Mouse (Mus musculus): Measurements from ENCODE around the gene T2.
A peak's percentile ranks its signal among the peaks of the same experiment; 100 is the strongest.
"Not testable (repeated sequence)": the region's sequence is repeated elsewhere in the genome, so short reads cannot be mapped to it uniquely, and the experiment has no call there.

T2 gene

GRCm38 (mm10) chr17:8355692-8356091 lies at the start of gene T2:
Gene T2 (plus strand): TSS chr17:8355992.
- no peak for DNase-seq (ENCODE audit: low spot score)

- DNase-seq (ENCODE audit: low spot score): peak; percentile 93
Observed at GRCm38 (mm10) chr17:8310838-8311614, 44.8 kb upstream of the T2 start, which contains the start of gene Sft2d1. Gene Sft2d1 (plus strand): TSS chr17:8311102.

DNA sequence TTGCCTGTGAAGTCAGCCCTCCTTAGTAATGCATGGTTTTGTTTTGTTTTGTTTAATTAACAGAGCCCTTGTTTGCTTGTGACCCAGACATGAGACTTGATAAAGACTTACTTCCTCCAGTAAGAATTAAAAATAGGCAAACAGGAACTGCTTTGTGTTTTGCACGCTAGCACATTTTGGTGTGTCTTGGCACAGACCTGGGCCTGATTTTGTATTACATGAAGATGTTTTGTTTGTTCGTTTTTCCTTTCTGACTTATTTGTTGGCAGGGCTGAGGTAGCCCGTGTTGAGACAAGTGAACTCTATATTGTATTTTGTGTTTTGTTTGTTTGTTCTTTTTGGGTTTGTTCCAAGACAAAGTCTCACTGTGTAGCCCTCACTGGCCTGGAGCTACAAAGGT lies 44.0 kb upstream of the T2 start:
- DNase-seq (ENCODE audit: low spot score): no peak

GRCm38 (mm10) chr17:8313976-8314375 lies 41.8 kb upstream of the T2 start:
- no peak for DNase-seq (ENCODE audit: low spot score)

- DNase-seq (ENCODE audit: low spot score): no peak
Observed at GRCm38 (mm10) chr17:8316251-8316650, 39.5 kb upstream of the T2 start.

DNA sequence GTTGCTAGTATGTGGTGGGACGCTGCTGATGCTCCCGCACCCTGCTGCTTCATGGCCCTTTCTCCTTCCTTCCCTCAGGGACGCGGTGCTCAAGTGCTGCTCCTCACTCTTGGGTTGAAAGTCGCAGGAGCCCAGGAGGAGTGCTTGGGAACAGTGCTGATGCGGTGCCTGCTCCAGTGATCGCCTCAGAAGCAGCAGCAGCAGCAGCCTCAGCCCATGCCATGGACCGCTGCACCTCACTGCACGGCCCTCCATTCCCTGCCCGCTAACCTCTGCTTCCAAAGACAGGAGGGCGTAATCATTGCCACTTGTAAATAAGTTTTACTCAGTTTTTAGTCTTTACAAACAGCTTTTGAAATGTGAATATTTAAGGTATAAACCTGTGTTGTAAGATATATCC lies 28.9 kb upstream of the T2 start:
- DNase-seq (ENCODE audit: low spot score): not testable (repeated sequence)

GRCm38 (mm10) chr17:8328511-8329174 lies 27.1 kb upstream of the T2 start:
- DNase-seq (ENCODE audit: low spot score): no peak

- no peak for DNase-seq (ENCODE audit: low spot score)
Observed at GRCm38 (mm10) chr17:8330602-8331001, 25.2 kb upstream of the T2 start.

- not testable (repeated sequence) for DNase-seq (ENCODE audit: low spot score)
Observed at GRCm38 (mm10) chr17:8337159-8337558, 18.6 kb upstream of the T2 start, which contains the start of gene Prr18. Gene Prr18 (plus strand): TSS chr17:8337459.

GRCm38 (mm10) chr17:8339666-8340374 lies 16.0 kb upstream of the T2 start:
- no peak for DNase-seq (ENCODE audit: low spot score)

DNA sequence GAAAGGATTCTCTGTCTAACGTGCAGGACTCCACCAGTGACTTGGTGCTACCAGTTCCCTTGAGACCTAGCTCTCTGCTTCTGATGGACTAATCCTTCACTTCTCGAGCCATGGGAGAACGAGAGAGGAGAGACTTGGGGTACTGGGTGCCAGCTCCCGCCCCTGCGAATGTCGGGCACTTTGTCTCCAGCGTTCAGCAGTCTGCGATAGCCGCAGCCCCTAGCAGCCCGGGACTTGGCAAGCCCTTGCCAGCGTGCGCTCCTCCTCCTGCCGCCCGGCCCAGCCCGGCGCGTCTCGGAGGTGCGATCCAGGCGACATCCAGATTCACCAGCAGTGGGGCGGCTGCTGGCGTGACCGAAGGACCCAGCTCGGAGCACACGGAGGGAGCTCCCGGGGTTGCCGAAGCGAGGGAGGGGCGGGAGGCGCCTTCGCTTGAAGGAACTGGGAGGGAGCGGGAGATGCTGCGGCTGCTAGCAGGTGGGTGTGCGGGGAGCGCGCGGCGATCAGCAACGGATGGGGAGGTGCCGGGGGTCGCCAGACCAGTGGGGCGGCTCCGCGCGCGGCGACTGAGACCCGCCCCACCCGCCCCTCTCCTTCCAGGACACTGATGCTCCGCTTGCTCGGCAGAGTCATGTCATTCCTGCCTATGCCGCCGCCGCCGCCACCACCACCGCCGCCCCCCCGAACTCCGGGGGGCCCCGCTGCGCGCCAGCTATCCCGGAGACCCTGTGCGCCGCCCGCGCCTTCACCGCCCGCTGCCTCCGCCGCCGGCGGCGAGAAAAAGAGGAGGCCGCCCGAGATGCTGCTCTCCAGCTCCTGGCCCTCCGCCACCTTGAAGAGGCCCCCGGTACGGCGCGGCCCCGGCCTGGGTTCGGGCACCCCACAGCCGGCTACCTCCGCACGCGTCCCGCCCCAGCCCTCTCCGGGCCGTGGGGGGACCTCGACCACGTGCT lies 15.1 kb upstream of the T2 start:
- DNase-seq (ENCODE audit: low spot score): no peak

- DNase-seq (ENCODE audit: low spot score): no peak
Observed at GRCm38 (mm10) chr17:8341360-8341963, 14.3 kb upstream of the T2 start.

DNA sequence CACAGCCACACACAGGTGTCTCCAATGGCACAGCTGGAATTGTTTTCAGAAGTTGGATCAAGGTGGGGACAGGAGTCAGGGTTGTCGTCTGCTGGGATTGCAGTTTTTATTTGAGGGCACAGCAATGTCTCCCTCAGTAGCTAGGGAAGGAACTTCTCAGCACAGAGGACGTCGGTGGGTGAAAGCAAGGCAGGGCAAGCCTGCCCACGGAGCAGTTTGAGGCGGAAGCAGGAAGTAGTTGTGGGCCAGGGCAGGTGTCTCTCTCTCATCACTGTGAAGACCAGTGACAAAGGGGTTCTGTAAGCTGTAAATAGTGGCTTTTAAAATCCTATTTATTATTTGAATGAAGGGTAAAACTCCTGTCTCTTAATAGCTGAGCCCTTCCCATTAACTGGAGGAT lies 13.1 kb upstream of the T2 start:
- DNase-seq (ENCODE audit: low spot score): no peak

DNA sequence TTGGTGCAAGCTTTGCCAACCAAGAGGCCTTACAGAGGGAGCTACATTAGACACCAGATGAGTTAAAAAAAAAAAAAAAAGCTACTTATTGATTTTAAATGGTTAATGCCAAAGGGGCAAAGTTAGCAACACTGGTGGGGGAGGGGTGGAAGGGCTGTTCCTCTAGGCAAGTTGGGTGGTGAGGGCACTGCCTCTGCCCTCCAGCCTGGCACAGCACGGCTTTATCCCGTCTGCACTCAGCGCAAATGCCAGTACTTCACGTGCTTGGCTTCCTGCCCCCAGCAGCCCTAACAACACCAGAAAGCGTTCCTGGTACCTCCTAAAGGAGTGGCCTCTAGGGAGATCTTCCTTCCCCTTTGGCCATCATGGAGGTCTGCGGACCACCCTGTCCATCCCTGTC lies 12.4 kb upstream of the T2 start:
- DNase-seq (ENCODE audit: low spot score): no peak

DNA sequence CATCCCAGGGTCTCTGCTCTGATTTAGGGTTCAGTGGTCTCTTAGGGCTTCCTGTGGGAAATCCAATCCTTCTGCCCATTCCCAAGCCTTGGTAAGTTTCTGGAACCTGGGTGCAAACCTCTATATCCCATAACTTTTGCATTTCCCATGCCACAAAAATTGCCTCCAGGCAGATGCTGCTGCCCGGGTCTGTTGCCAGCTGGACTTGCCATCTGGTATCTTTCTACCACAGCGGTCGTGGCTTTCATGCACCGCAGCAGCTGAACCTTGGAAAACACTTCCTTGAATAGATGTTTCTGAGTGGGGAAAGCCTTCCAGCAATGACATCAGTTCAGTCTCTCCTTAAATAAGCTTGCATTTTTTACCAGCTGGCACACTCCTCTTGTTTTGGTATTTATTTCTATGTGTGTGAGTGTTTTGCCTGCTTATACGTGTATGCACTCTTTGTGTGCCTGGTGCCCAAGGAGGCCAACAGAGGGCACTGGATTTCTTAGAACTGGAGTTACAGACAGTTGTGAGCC lies 8.0 kb upstream of the T2 start:
- DNase-seq (ENCODE audit: low spot score): no peak

- no peak for DNase-seq (ENCODE audit: low spot score)
Observed at GRCm38 (mm10) chr17:8348941-8349340, 6.9 kb upstream of the T2 start.

- peak; percentile 67 for DNase-seq (ENCODE audit: low spot score)
Observed at GRCm38 (mm10) chr17:8351088-8351487, 4.7 kb upstream of the T2 start.

GRCm38 (mm10) chr17:8357498-8357897 lies 1.7 kb downstream of the T2 start:
- no peak for DNase-seq (ENCODE audit: low spot score)

GRCm38 (mm10) chr17:8360876-8361275 lies 5.1 kb downstream of the T2 start:
- DNase-seq (ENCODE audit: low spot score): no peak

GRCm38 (mm10) chr17:8361281-8362103 lies 5.7 kb downstream of the T2 start:
- DNase-seq (ENCODE audit: low spot score): no peak
